Comparison of ENCODE assay signal across 12 mouse cellular contexts in genomic region chr3:137961736-137962385, GRCm38 (mm10). TPM values are rescaled to one million over a fixed set of nuclear protein-coding genes. Genes with fewer than 3 reads are reported as not detected.
A peak's percentile ranks its signal among the peaks of the same experiment; 100 is the strongest.
DNase-seq lines count a peak whose midpoint lies in the region; ATAC-seq lines count a peak whose summit lies in the region.
"Had no signal": no experiment of that assay in that cellular context is flagged by ENCODE, and none has a peak within 500 bp of the region (broad histone marks: within the 10 kb centered on the region; RNA-seq: fewer than 3 reads in every experiment).

No protein-coding gene starts in this region.

- intact Hi-C loops in heart, postnatal 10 days (cut with DNase I) = no loop called here

- peaks cover 12% of the 10 kb centered on the region; the same call in 1 of the 2 replicates for H3K4me1 ChIP-seq in heart, embryonic 10.5 days
- peaks cover 23% of the 10 kb centered on the region for H3K4me1 ChIP-seq in heart, embryonic 16.5 days (ENCODE audit: control insufficient read depth, insufficient read depth, low read length)

- no peaks in the 10 kb centered on the region for H3K36me3 ChIP-seq in heart, embryonic 10.5 days
- peaks cover 5% of the 10 kb centered on the region; the same call in 1 of the 2 replicates for H3K36me3 ChIP-seq in heart, embryonic 16.5 days (ENCODE audit: control insufficient read depth, insufficient read depth)

- no peaks in the 10 kb centered on the region for H3K27me3 ChIP-seq in heart, embryonic 10.5 days (ENCODE audit: insufficient read depth, poor library complexity, severe bottlenecking)
- no peaks in the 10 kb centered on the region for H3K27me3 ChIP-seq in heart, embryonic 16.5 days (ENCODE audit: control insufficient read depth, insufficient read depth, low read length)

- no peaks in the 10 kb centered on the region for H3K9me3 ChIP-seq in heart, embryonic 10.5 days
- H3K9me3 ChIP-seq in heart, embryonic 16.5 days (replicated peaks; ENCODE audit: control insufficient read depth, low read length) = no peaks in the 10 kb centered on the region

- H3K27ac ChIP-seq in heart, embryonic 10.5 days = 0 out of 2 replicates have a peak overlapping the region, but pooled peaks have one; percentile 23
- H3K27ac ChIP-seq in heart, embryonic 16.5 days (ENCODE audit: low read length) = peak overlapping the region; percentile 65
- H3K27ac ChIP-seq: macrophage had no signal

- 48% methylated on average over 8 of the region's 8 CpGs for WGBS in heart, embryonic 10.5 days
- WGBS in heart, embryonic 16.5 days = 35% methylated on average over 8 of the region's 8 CpGs

- ATAC-seq in heart, embryonic 16.5 days (replicated peaks; ENCODE audit: extremely low read depth, insufficient read depth, low FRiP score) = no peak; the same call in 1 of the 2 replicates
- no peak for ATAC-seq in frontal cortex, adult (ENCODE audit: low TSS enrichment)
- ATAC-seq: forebrain, embryonic 14.5 days had no signal

- H3K4me2 ChIP-seq in heart, embryonic 16.5 days (ENCODE audit: low read depth, low read length) = no peak overlapping the region

- H3K9ac ChIP-seq in heart, embryonic 16.5 days (ENCODE audit: low read length) = no peak overlapping the region

- H3K4me3 ChIP-seq in heart, embryonic 10.5 days = no peak overlapping the region
- no peak overlapping the region for H3K4me3 ChIP-seq in heart, embryonic 16.5 days (ENCODE audit: low read length)

- DNase-seq in heart, embryonic 10.5 days (ENCODE audit: low spot score) = no peak
- DNase-seq in heart, postnatal 10 days = no peak
- DNase-seq in 3T3-L1 (ENCODE audit: low read depth, low spot score) = peak; percentile 47
- DNase-seq in brain, adult 2 months (ENCODE audit: low read depth, low spot score) = peak; percentile 83
- no peak for DNase-seq in B cell, adult 2 months
- DNase-seq in layer of hippocampus, postnatal 10 days (ENCODE audit: low spot score in 2 of 2) = no peak
- DNase-seq: right cerebral cortex, postnatal 25 days; thymus, adult 18-20 months had no signal

RNA-seq across cellular contexts. Expression of gene Dapp1, which starts 19.5 kb away (rescaled TPM):
- 8.7 and 9.3 TPM in 2 replicates for polyA plus RNA-seq in heart, embryonic 10.5 days (2016; fragmentation: Nextera tagmentation; extraction: Ambion mirVana)
- total RNA-seq in heart, postnatal 10 days (2021) = 1 to 10 TPM; 4.0 to 5.2 TPM
- 17.3 and 22.8 TPM in 2 replicates for polyA plus RNA-seq in heart, embryonic 16.5 days (2015; fragmentation: Nextera tagmentation; extraction: Ambion mirVana)
- total RNA-seq in layer of hippocampus, postnatal 10 days (2021) = 1 to 10 TPM; 4.7 to 7.1 TPM

RNA-seq across cellular contexts. Expression of gene Lamtor3, which starts 43.6 kb away (rescaled TPM):
- 99.2 and 100 TPM in 2 replicates for polyA plus RNA-seq in heart, embryonic 10.5 days (2016; fragmentation: Nextera tagmentation; extraction: Ambion mirVana)
- total RNA-seq in heart, postnatal 10 days (2021) = 10 to 100 TPM; 87.8 to 98.0 TPM
- polyA plus RNA-seq in heart, embryonic 16.5 days (2015; fragmentation: Nextera tagmentation; extraction: Ambion mirVana) = 115 and 120 TPM in 2 replicates
- total RNA-seq in layer of hippocampus, postnatal 10 days (2021) = 10 to 100 TPM; 65.3 to 66.9 TPM

Comparison
In these comparisons a context has a peak if more than half of its experiments do, and no peak if none do; other contexts are left out.
1. DNase-seq: peak in 3T3-L1 (single experiment) and brain, adult 2 months (single experiment); none in heart, embryonic 10.5 days (single experiment), heart, postnatal 10 days (0 of 2), B cell, adult 2 months (0 of 2) and layer of hippocampus, postnatal 10 days (0 of 2).